ENCODE assay signal across 21 mouse cellular contexts in the genomic region with DNA sequence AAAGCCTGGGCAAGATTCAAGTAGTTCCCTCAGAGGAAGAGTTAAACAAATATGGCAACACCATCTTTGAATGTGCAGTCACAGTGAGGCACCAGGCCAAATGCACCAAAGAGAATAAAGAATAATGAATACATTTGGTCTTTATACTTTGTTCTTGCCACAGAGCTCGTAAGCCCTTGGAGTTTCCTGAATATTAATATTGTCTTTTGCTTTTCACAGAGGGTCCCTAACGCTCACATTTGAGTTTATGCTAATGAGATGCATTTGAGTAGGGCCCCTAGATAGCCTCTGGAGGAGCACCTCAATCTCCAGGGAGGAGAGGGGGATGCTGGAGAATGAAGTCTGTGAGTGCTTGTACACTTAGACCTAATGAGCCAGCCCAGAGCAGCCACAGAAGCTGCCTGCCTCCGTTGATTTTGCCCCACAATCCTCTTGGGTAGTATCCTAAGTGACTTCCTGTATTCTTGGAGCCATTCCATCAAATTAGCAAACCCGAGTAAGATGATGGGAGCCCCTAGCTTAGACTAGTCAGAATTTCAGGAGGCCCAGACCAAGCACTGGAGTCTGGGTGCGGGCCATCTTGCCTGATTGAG.
DNase-seq lines count a peak whose midpoint lies in the region; ATAC-seq lines count a peak whose summit lies in the region.
"Had no signal": no experiment of that assay in that cellular context is flagged by ENCODE, and none has a peak within 500 bp of the region (broad histone marks: within the 10 kb centered on the region; RNA-seq: fewer than 3 reads in every experiment).

No protein-coding gene starts in this region.

- no peaks in the 10 kb centered on the region for H3K36me3 ChIP-seq in intestine, embryonic 15.5 days
- H3K36me3 ChIP-seq in intestine, embryonic 16.5 days (ENCODE audit: control insufficient read depth, insufficient read depth, low read length), result no peaks in the 10 kb centered on the region
- no peaks in the 10 kb centered on the region for H3K36me3 ChIP-seq in forebrain, embryonic 15.5 days
- H3K36me3 ChIP-seq in hindbrain, embryonic 13.5 days, result no peaks in the 10 kb centered on the region
- H3K36me3 ChIP-seq in midbrain, embryonic 14.5 days (ENCODE audit: control insufficient read depth, insufficient read depth, low read length), result no peaks in the 10 kb centered on the region
- H3K36me3 ChIP-seq: embryonic facial prominence, embryonic 12.5 days; limb, embryonic 13.5 days; liver, embryonic 13.5 days had no signal

- WGBS in intestine, embryonic 15.5 days, result 76% methylated on average over 5 of the region's 5 CpGs
- WGBS in intestine, embryonic 16.5 days, result 72% methylated on average over 5 of the region's 5 CpGs
- WGBS in forebrain, embryonic 15.5 days, result 31% methylated on average over 5 of the region's 5 CpGs
- WGBS in hindbrain, embryonic 13.5 days, result 55% methylated on average over 5 of the region's 5 CpGs
- 36% methylated on average over 5 of the region's 5 CpGs for WGBS in midbrain, embryonic 14.5 days

- DNase-seq in midbrain, embryonic 14.5 days, result peak; percentile 54
- DNase-seq in spleen, postnatal 14 days (ENCODE audit: low spot score in 2 of 2), result no peak
- DNase-seq in layer of hippocampus, postnatal 25 days (ENCODE audit: extremely low spot score in 1 of 2, low spot score in 1 of 2), result no peak
- DNase-seq: adrenal gland, adult 8-10 months; cerebellum, adult 9-10 months; gastrocnemius, postnatal 10 days; heart, adult 18-20 months; kidney, adult 18-20 months; liver, embryonic 13.5 days; lung, embryonic 14.5 days; lung, postnatal 36 days; retina, postnatal 1 day; right cerebral cortex, postnatal 4 days; thymus, postnatal 25 days had no signal

- H3K27ac ChIP-seq in intestine, embryonic 15.5 days, result 0 out of 2 replicates have a peak overlapping the region, but pooled peaks have one; percentile 22
- no peak overlapping the region for H3K27ac ChIP-seq in intestine, embryonic 16.5 days (ENCODE audit: low read length)
- H3K27ac ChIP-seq in forebrain, embryonic 15.5 days (replicated peaks), result peak overlapping the region; percentile 38
- H3K27ac ChIP-seq in hindbrain, embryonic 13.5 days, result peak overlapping the region; percentile 46; the same call in 1 of the 2 replicates
- peak overlapping the region; percentile 60 for H3K27ac ChIP-seq in midbrain, embryonic 14.5 days (replicated peaks; ENCODE audit: low read depth, low read length)
- H3K27ac ChIP-seq: embryonic facial prominence, embryonic 12.5 days; limb, embryonic 13.5 days; liver, embryonic 13.5 days had no signal

- no peak overlapping the region for H3K4me2 ChIP-seq in intestine, embryonic 15.5 days (replicated peaks)
- no peak overlapping the region for H3K4me2 ChIP-seq in intestine, embryonic 16.5 days (ENCODE audit: low read depth, low read length)
- H3K4me2 ChIP-seq in forebrain, embryonic 15.5 days (replicated peaks), result no peak overlapping the region
- H3K4me2 ChIP-seq in hindbrain, embryonic 13.5 days, result no peak overlapping the region
- no peak overlapping the region for H3K4me2 ChIP-seq in midbrain, embryonic 14.5 days (ENCODE audit: low read length)
- H3K4me2 ChIP-seq: embryonic facial prominence, embryonic 12.5 days; limb, embryonic 13.5 days; liver, embryonic 13.5 days; lung, embryonic 14.5 days had no signal

- no peak overlapping the region for H3K9ac ChIP-seq in intestine, embryonic 15.5 days
- H3K9ac ChIP-seq in intestine, embryonic 16.5 days (ENCODE audit: low read depth, low read length), result no peak overlapping the region
- no peak overlapping the region for H3K9ac ChIP-seq in forebrain, embryonic 15.5 days (replicated peaks)
- H3K9ac ChIP-seq in hindbrain, embryonic 13.5 days, result no peak overlapping the region
- H3K9ac ChIP-seq in midbrain, embryonic 14.5 days (replicated peaks; ENCODE audit: low read length), result no peak overlapping the region
- H3K9ac ChIP-seq: embryonic facial prominence, embryonic 12.5 days; limb, embryonic 13.5 days; liver, embryonic 13.5 days; lung, embryonic 14.5 days had no signal

- ATAC-seq in intestine, embryonic 15.5 days, result no peak
- no peak for ATAC-seq in intestine, embryonic 16.5 days
- peak; percentile 88 for ATAC-seq in forebrain, embryonic 15.5 days (replicated peaks)
- ATAC-seq in hindbrain, embryonic 13.5 days (ENCODE audit: low FRiP score), result no peak
- ATAC-seq in midbrain, embryonic 14.5 days (ENCODE audit: low FRiP score, low TSS enrichment), result peak; percentile 72; the same call in 1 of the 2 replicates

- H3K9me3 ChIP-seq in intestine, embryonic 15.5 days, result no peaks in the 10 kb centered on the region
- no peaks in the 10 kb centered on the region for H3K9me3 ChIP-seq in intestine, embryonic 16.5 days (ENCODE audit: control insufficient read depth, low read length)
- no peaks in the 10 kb centered on the region for H3K9me3 ChIP-seq in forebrain, embryonic 15.5 days
- no peaks in the 10 kb centered on the region for H3K9me3 ChIP-seq in hindbrain, embryonic 13.5 days
- H3K9me3 ChIP-seq in midbrain, embryonic 14.5 days (ENCODE audit: control insufficient read depth, low read length), result no peaks in the 10 kb centered on the region
- H3K9me3 ChIP-seq: embryonic facial prominence, embryonic 12.5 days; limb, embryonic 13.5 days; liver, embryonic 13.5 days had no signal

- H3K4me1 ChIP-seq in intestine, embryonic 15.5 days (replicated peaks), result no peaks in the 10 kb centered on the region
- 0 out of 2 replicates have a peak, but pooled peaks cover 3% of the 10 kb centered on the region for H3K4me1 ChIP-seq in intestine, embryonic 16.5 days (ENCODE audit: control insufficient read depth, insufficient read depth, low read length)
- peaks cover 11% of the 10 kb centered on the region for H3K4me1 ChIP-seq in forebrain, embryonic 15.5 days
- peaks cover 14% of the 10 kb centered on the region for H3K4me1 ChIP-seq in hindbrain, embryonic 13.5 days (replicated peaks)
- peaks cover 15% of the 10 kb centered on the region for H3K4me1 ChIP-seq in midbrain, embryonic 14.5 days (ENCODE audit: control insufficient read depth, insufficient read depth, low read length)
- H3K4me1 ChIP-seq: embryonic facial prominence, embryonic 12.5 days; limb, embryonic 13.5 days; liver, embryonic 13.5 days had no signal

- no peaks in the 10 kb centered on the region for H3K27me3 ChIP-seq in intestine, embryonic 15.5 days (replicated peaks)
- no peaks in the 10 kb centered on the region for H3K27me3 ChIP-seq in intestine, embryonic 16.5 days (replicated peaks; ENCODE audit: control insufficient read depth, insufficient read depth, low read length)
- H3K27me3 ChIP-seq in forebrain, embryonic 15.5 days, result no peaks in the 10 kb centered on the region
- H3K27me3 ChIP-seq in hindbrain, embryonic 13.5 days, result no peaks in the 10 kb centered on the region
- H3K27me3 ChIP-seq in midbrain, embryonic 14.5 days (ENCODE audit: control insufficient read depth, insufficient read depth, low read length), result no peaks in the 10 kb centered on the region
- H3K27me3 ChIP-seq: embryonic facial prominence, embryonic 12.5 days; limb, embryonic 13.5 days; liver, embryonic 13.5 days had no signal

- H3K4me3 ChIP-seq in intestine, embryonic 15.5 days (replicated peaks), result no peak overlapping the region
- H3K4me3 ChIP-seq in intestine, embryonic 16.5 days (ENCODE audit: low read length), result no peak overlapping the region
- H3K4me3 ChIP-seq in forebrain, embryonic 15.5 days, result no peak overlapping the region
- no peak overlapping the region for H3K4me3 ChIP-seq in hindbrain, embryonic 13.5 days
- no peak overlapping the region for H3K4me3 ChIP-seq in midbrain, embryonic 14.5 days (replicated peaks; ENCODE audit: low read depth, low read length)
- H3K4me3 ChIP-seq: embryonic facial prominence, embryonic 12.5 days; erythroblast, embryonic 14.5 days; limb, embryonic 13.5 days; liver, embryonic 13.5 days had no signal

Comparison
In these comparisons a context has a peak if more than half of its experiments do, and no peak if none do; other contexts are left out.
1. ATAC-seq: peak in forebrain, embryonic 15.5 days (single experiment) and midbrain, embryonic 14.5 days (single experiment); none in intestine, embryonic 15.5 days (single experiment), intestine, embryonic 16.5 days (single experiment) and hindbrain, embryonic 13.5 days (single experiment).